Mouse (Mus musculus) embryonic fibroblast, embryonic 13.5 days (primary cell): Measurements from ENCODE around the gene Wdr47. TPM values are rescaled to one million over a fixed set of nuclear protein-coding genes. Genes with fewer than 3 reads are reported as not detected.
"Not testable (repeated sequence)": the region's sequence is repeated elsewhere in the genome, so short reads cannot be mapped to it uniquely, and the experiment has no call there.

ENCODE experiments used
- H3K27ac ChIP-seq: 2 replicates; pipeline ENCODE4 v1.5.1; 2012; ENCODE audit warnings: low read length, control low read depth, inconsistent platforms; ENCODE audit not compliant: insufficient read depth
- H3K4me1 ChIP-seq: 2 replicates; pipeline ENCODE4 v1.6.1; 2011; ENCODE audit warnings: low read length; ENCODE audit not compliant: control insufficient read depth, insufficient read depth
- H3K4me3 ChIP-seq: 2 replicates; pipeline ENCODE4 v1.5.1; 2011; ENCODE audit warnings: mild to moderate bottlenecking, control low read depth, low read length; ENCODE audit not compliant: insufficient read depth
- CTCF ChIP-seq: IDR thresholded peaks from 2 replicates; pipeline ENCODE4 v1.5.1; 2011; ENCODE audit warnings: mild to moderate bottlenecking, control low read depth, low read length, moderate library complexity, borderline replicate concordance; ENCODE audit not compliant: insufficient read depth
- POLR2A ChIP-seq: IDR thresholded peaks from 2 replicates; pipeline ENCODE4 v1.6.1; 2011; ENCODE audit warnings: low read depth, mild to moderate bottlenecking, control low read depth, low read length, moderate library complexity
- polyA plus RNA-seq: library from polyadenylated mRNA; stranded (reverse); fragments of >200 nt; gene quantifications from 2 replicates; pipeline ENCODE4 v1.2.4, GENCODE M21; 2011; ENCODE audit warnings: low read depth; ENCODE audit not compliant: missing spikeins, insufficient read length

The Wdr47 gene
- polyA plus RNA-seq, 1 experiment: 17.9 TPM

GRCm38 (mm10) chr3:108591530-108592522 is 747 bp downstream of the Wdr47 start:
- Histone ChIP-seq H3K27ac (no peak overlapping the region), H3K4me3 (peak overlapping the region; percentile 82)

GRCm38 (mm10) chr3:108608906-108609305 is 17.8 kb downstream of the Wdr47 start:
- H3K4me1 ChIP-seq: no peaks in the 10 kb centered on the region
- H3K27ac ChIP-seq: no peak overlapping the region
- H3K4me3 ChIP-seq: no peak overlapping the region
- no peak for TF ChIP-seq CTCF

More at GRCm38 (mm10) chr3:108591530-108592522, 747 bp downstream of the Wdr47 start:
- H3K4me1 ChIP-seq: no peaks in the 10 kb centered on the region
- TF ChIP-seq CTCF: no peak
- TF ChIP-seq POLR2A: no peak

GRCm38 (mm10) chr3:108634761-108635160 is 43.7 kb downstream of the Wdr47 start:
- no peak overlapping the region for H3K4me3 ChIP-seq
- H3K27ac ChIP-seq: no peak overlapping the region
- no peaks in the 10 kb centered on the region for H3K4me1 ChIP-seq
- TF ChIP-seq CTCF (no peak), POLR2A (no peak)

GRCm38 (mm10) chr3:108639412-108639811 is 48.3 kb downstream of the Wdr47 start:
- Histone ChIP-seq H3K4me3 (no peak overlapping the region), H3K27ac (no peak overlapping the region), H3K4me1 (no peaks in the 10 kb centered on the region)
- no peak for TF ChIP-seq CTCF
- no peak for TF ChIP-seq POLR2A

- TF ChIP-seq POLR2A (no peak), CTCF (no peak)
- no peak overlapping the region for H3K4me3 ChIP-seq
- no peaks in the 10 kb centered on the region for H3K4me1 ChIP-seq
- no peak overlapping the region for H3K27ac ChIP-seq
Observed at GRCm38 (mm10) chr3:108640998-108641397, 49.9 kb downstream of the Wdr47 start.

GRCm38 (mm10) chr3:108644856-108645255 is 53.8 kb downstream of the Wdr47 start:
- H3K4me1 ChIP-seq: no peaks in the 10 kb centered on the region
- TF ChIP-seq POLR2A (no peak), CTCF (no peak)
- no peak overlapping the region for H3K27ac ChIP-seq
- no peak overlapping the region for H3K4me3 ChIP-seq

- Histone ChIP-seq H3K4me3 (no peak overlapping the region), H3K27ac (no peak overlapping the region)
- TF ChIP-seq POLR2A (no peak), CTCF (no peak)
Observed at GRCm38 (mm10) chr3:108646036-108646435, 55.0 kb downstream of the Wdr47 start.

GRCm38 (mm10) chr3:108647681-108648080 is 56.6 kb downstream of the Wdr47 start:
- H3K27ac ChIP-seq, H3K4me3 ChIP-seq, H3K4me1 ChIP-seq: not testable (repeated sequence)

More at GRCm38 (mm10) chr3:108646036-108646435, 55.0 kb downstream of the Wdr47 start:
- no peaks in the 10 kb centered on the region for H3K4me1 ChIP-seq

GRCm38 (mm10) chr3:108652866-108653642 is 62.0 kb downstream of the Wdr47 start:
- Histone ChIP-seq H3K4me1 (no peaks in the 10 kb centered on the region), H3K4me3 (no peak overlapping the region), H3K27ac (no peak overlapping the region)
- peak; percentile 9; the same call in 1 of the 2 replicates for TF ChIP-seq CTCF
- TF ChIP-seq POLR2A: no peak

- TF ChIP-seq CTCF (no peak), POLR2A (peak; percentile 94)
- H3K4me1 ChIP-seq: no peaks in the 10 kb centered on the region
- H3K27ac ChIP-seq: no peak within 1 kb of the TSS
Observed at GRCm38 (mm10) chr3:108653710-108654379, 62.8 kb downstream of the Wdr47 start, which contains the start of gene Clcc1. Clcc1 (plus strand) TSS chr3:108653913.

More at GRCm38 (mm10) chr3:108653710-108654379, 62.8 kb downstream of the Wdr47 start, which contains the start of gene Clcc1:
- peak within 1 kb of the TSS; percentile 62 for H3K4me3 ChIP-seq
